Mouse (Mus musculus) spleen, postnatal 10 days (tissue): ENCODE data around the gene Utp14a.
A peak's percentile ranks its signal among the peaks of the same experiment; 100 is the strongest.

ENCODE experiments used
- DNase-seq, 2 experiments: peaks; one replicate each; pipeline ENCODE4 v3.0.0; 2021 to 2022; ENCODE audit warnings: low spot score in 2 of 2

The Utp14a gene

DNA sequence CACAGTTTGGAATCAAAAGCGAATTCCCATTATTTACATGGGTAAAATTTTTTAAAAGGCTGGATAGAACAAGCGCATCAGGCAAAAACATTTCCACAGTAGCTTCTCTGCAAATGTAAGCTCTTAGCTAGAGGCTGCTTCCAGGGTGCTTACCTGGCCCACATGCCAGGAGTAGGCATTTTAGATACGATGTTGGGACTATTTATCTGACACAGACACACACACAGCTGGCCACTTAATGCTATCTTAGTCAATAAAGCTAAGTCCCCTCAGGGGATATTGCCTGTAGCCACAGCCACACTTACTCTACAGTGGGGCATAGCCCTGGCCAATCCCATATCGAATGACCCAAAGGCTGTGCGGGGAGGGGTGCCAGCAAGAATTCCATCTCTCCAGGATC is 55.1 kb downstream of the Utp14a start:
- no peak for DNase-seq

GRCm38 (mm10) chrX:48314530-48315079 is 57.9 kb downstream of the Utp14a start:
- DNase-seq = peak; percentile 82 to 92

DNA sequence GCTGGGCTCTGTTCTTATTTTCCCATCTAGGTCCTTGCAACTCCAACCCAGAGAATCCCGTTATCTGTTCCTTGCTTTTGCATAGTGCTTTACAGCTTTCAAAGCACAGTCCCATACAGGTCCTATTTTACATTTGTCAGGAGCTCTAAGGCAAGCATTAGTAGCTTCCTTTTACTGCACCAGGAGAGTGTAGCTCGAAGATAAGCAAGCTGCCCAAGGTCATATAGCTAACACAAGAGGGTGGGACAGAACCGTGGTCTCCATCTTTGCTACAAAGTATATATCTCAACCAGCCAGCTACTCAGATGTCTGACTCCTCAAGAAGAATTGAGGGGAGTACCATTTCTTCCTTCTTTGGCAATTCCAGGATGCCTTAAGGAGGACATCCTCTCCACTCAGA is 60.8 kb downstream of the Utp14a start:
- no peak for DNase-seq

DNA sequence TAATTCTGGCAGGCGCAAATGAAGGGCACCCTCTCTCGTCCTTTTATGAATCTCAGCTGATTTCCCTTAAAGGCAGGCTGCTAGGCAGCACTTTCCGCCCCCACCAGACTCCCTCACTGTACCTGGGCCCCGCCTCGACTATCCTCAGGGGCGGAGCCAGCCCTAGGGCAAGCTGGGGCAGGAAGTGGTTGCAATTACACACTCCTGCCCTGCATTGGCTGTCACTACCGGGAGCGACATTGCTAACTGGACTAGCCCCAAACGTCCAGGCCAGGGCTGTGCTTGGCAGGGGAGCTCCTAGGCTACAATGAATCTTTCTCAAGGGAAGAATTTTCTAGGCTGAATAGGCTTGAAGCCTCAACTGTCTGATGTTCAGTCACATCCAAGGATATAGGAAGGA is 61.5 kb downstream of the Utp14a start:
- peak in 1 of 2 experiments; percentile 69 for DNase-seq
